Mouse (Mus musculus): ENCODE data around the gene C2cd2l. TPM values are rescaled to one million over a fixed set of nuclear protein-coding genes. Genes with fewer than 3 reads are reported as not detected.
"Not testable (repeated sequence)": the region's sequence is repeated elsewhere in the genome, so short reads cannot be mapped to it uniquely, and the experiment has no call there.

The C2cd2l gene
- polyA plus RNA-seq, 1 experiment: 16.4 TPM

GRCm38 (mm10) chr9:44311136-44312134 lies 8.7 kb downstream of the C2cd2l start:
- no peaks in the 10 kb centered on the region for H3K27me3 ChIP-seq (ENCODE audit: control insufficient read depth, insufficient read depth, low read length)

GRCm38 (mm10) chr9:44310750-44311135 lies 9.3 kb downstream of the C2cd2l start:
- no peak overlapping the region for H3K4me3 ChIP-seq (ENCODE audit: control insufficient read depth, low read depth, low read length)
- H3K27ac ChIP-seq (ENCODE audit: control insufficient read depth, insufficient read depth, low read depth, low read length): no peak overlapping the region

More at GRCm38 (mm10) chr9:44311136-44312134, 8.7 kb downstream of the C2cd2l start:
- Histone ChIP-seq H3K36me3 (ENCODE audit: control insufficient read depth, insufficient read depth, low read length) (no peaks in the 10 kb centered on the region; the same call in 1 of the 2 replicates), H3K4me3 (ENCODE audit: control insufficient read depth, low read depth, low read length) (no peak overlapping the region), H3K27ac (ENCODE audit: control insufficient read depth, insufficient read depth, low read depth, low read length) (no peak overlapping the region), H3K4me1 (ENCODE audit: control insufficient read depth, insufficient read depth, low read length) (no peaks in the 10 kb centered on the region; the same call in 1 of the 2 replicates)
- no peak for TF ChIP-seq CTCF (IDR thresholded peaks at IDR 0.05; ENCODE audit: control insufficient read depth, insufficient read depth, insufficient replicate concordance, low read depth, low read length)
- TF ChIP-seq POLR2A (IDR thresholded peaks at IDR 0.05; ENCODE audit: control insufficient read depth, low read depth, low read length): no peak

GRCm38 (mm10) chr9:44309756-44310155 lies 10.3 kb downstream of the C2cd2l start:
- Histone ChIP-seq H3K27me3 (ENCODE audit: control insufficient read depth, insufficient read depth, low read length) (no peaks in the 10 kb centered on the region), H3K27ac (ENCODE audit: control insufficient read depth, insufficient read depth, low read depth, low read length) (no peak overlapping the region), H3K4me1 (ENCODE audit: control insufficient read depth, insufficient read depth, low read length) (peaks cover 2% of the 10 kb centered on the region; the same call in 1 of the 2 replicates), H3K4me3 (ENCODE audit: control insufficient read depth, low read depth, low read length) (no peak overlapping the region), H3K36me3 (ENCODE audit: control insufficient read depth, insufficient read depth, low read length) (no peaks in the 10 kb centered on the region)
- TF ChIP-seq POLR2A (IDR thresholded peaks at IDR 0.05; ENCODE audit: control insufficient read depth, low read depth, low read length) (no peak), CTCF (IDR thresholded peaks at IDR 0.05; ENCODE audit: control insufficient read depth, insufficient read depth, insufficient replicate concordance, low read depth, low read length) (no peak)

More at GRCm38 (mm10) chr9:44310750-44311135, 9.3 kb downstream of the C2cd2l start:
- Histone ChIP-seq H3K4me1 (ENCODE audit: control insufficient read depth, insufficient read depth, low read length) (peaks cover 1% of the 10 kb centered on the region; the same call in 1 of the 2 replicates), H3K36me3 (ENCODE audit: control insufficient read depth, insufficient read depth, low read length) (no peaks in the 10 kb centered on the region; the same call in 1 of the 2 replicates), H3K27me3 (ENCODE audit: control insufficient read depth, insufficient read depth, low read length) (no peaks in the 10 kb centered on the region)
- TF ChIP-seq POLR2A (IDR thresholded peaks at IDR 0.05; ENCODE audit: control insufficient read depth, low read depth, low read length) (no peak), CTCF (IDR thresholded peaks at IDR 0.05; ENCODE audit: control insufficient read depth, insufficient read depth, insufficient replicate concordance, low read depth, low read length) (no peak)

GRCm38 (mm10) chr9:44307248-44307647 lies 12.8 kb downstream of the C2cd2l start:
- Histone ChIP-seq H3K4me1 (ENCODE audit: control insufficient read depth, insufficient read depth, low read length) (peaks cover 4% of the 10 kb centered on the region), H3K27me3 (ENCODE audit: control insufficient read depth, insufficient read depth, low read length) (no peaks in the 10 kb centered on the region), H3K4me3 (ENCODE audit: control insufficient read depth, low read depth, low read length) (no peak overlapping the region), H3K36me3 (ENCODE audit: control insufficient read depth, insufficient read depth, low read length) (no peaks in the 10 kb centered on the region; the same call in 1 of the 2 replicates), H3K27ac (ENCODE audit: control insufficient read depth, insufficient read depth, low read depth, low read length) (no peak overlapping the region)
- TF ChIP-seq CTCF (IDR thresholded peaks at IDR 0.05; ENCODE audit: control insufficient read depth, insufficient read depth, insufficient replicate concordance, low read depth, low read length) (no peak), POLR2A (IDR thresholded peaks at IDR 0.05; ENCODE audit: control insufficient read depth, low read depth, low read length) (no peak)

GRCm38 (mm10) chr9:44306532-44306931 lies 13.6 kb downstream of the C2cd2l start:
- H3K36me3 ChIP-seq (ENCODE audit: control insufficient read depth, insufficient read depth, low read length): no peaks in the 10 kb centered on the region; the same call in none of the 2 replicates
- H3K27ac ChIP-seq (ENCODE audit: control insufficient read depth, insufficient read depth, low read depth, low read length): no peak overlapping the region
- no peak overlapping the region for H3K4me3 ChIP-seq (ENCODE audit: control insufficient read depth, low read depth, low read length)
- TF ChIP-seq CTCF (IDR thresholded peaks at IDR 0.05; ENCODE audit: control insufficient read depth, insufficient read depth, insufficient replicate concordance, low read depth, low read length) (no peak), POLR2A (IDR thresholded peaks at IDR 0.05; ENCODE audit: control insufficient read depth, low read depth, low read length) (no peak)
- peaks cover 4% of the 10 kb centered on the region for H3K4me1 ChIP-seq (ENCODE audit: control insufficient read depth, insufficient read depth, low read length)
- H3K27me3 ChIP-seq (ENCODE audit: control insufficient read depth, insufficient read depth, low read length): no peaks in the 10 kb centered on the region

GRCm38 (mm10) chr9:44305466-44306079 lies 14.5 kb downstream of the C2cd2l start, which contains the start of gene Hinfp:
TSS of gene Hinfp (minus strand) at chr9:44305671.
- peak within 1 kb of the TSS; percentile 98 for H3K4me3 ChIP-seq (ENCODE audit: control insufficient read depth, low read depth, low read length)
- TF ChIP-seq CTCF (IDR thresholded peaks at IDR 0.05; ENCODE audit: control insufficient read depth, insufficient read depth, insufficient replicate concordance, low read depth, low read length) (no peak), POLR2A (IDR thresholded peaks at IDR 0.05; ENCODE audit: control insufficient read depth, low read depth, low read length) (peak; percentile 72)
- H3K36me3 ChIP-seq (ENCODE audit: control insufficient read depth, insufficient read depth, low read length): no peaks in the 10 kb centered on the region; the same call in none of the 2 replicates
- no peaks in the 10 kb centered on the region for H3K27me3 ChIP-seq (ENCODE audit: control insufficient read depth, insufficient read depth, low read length)
- H3K27ac ChIP-seq (ENCODE audit: control insufficient read depth, insufficient read depth, low read depth, low read length): peak within 1 kb of the TSS; percentile 93
- H3K4me1 ChIP-seq (ENCODE audit: control insufficient read depth, insufficient read depth, low read length): peaks cover 4% of the 10 kb centered on the region

- H3K27me3 ChIP-seq (ENCODE audit: control insufficient read depth, insufficient read depth, low read length); H3K36me3 ChIP-seq (ENCODE audit: control insufficient read depth, insufficient read depth, low read length); H3K4me3 ChIP-seq (ENCODE audit: control insufficient read depth, low read depth, low read length); H3K27ac ChIP-seq (ENCODE audit: control insufficient read depth, insufficient read depth, low read depth, low read length); H3K4me1 ChIP-seq (ENCODE audit: control insufficient read depth, insufficient read depth, low read length): not testable (repeated sequence)
Measured at GRCm38 (mm10) chr9:44300001-44300400, 20.1 kb downstream of the C2cd2l start.
